Mouse (Mus musculus): ENCODE data around the gene Gpr45. TPM values are rescaled to one million over a fixed set of nuclear protein-coding genes. Genes with fewer than 3 reads are reported as not detected.
A peak's percentile ranks its signal among the peaks of the same experiment; 100 is the strongest.

Gpr45 gene
- polyA plus RNA-seq, 1 experiment from 2014 or later = 15.0 TPM

- no peaks in the 10 kb centered on the region for H3K9me3 ChIP-seq (ENCODE audit: control insufficient read depth, low read length)
- no peak overlapping the region for H3K4me2 ChIP-seq (ENCODE audit: low read depth, low read length, severe bottlenecking)
- no peaks in the 10 kb centered on the region for H3K27me3 ChIP-seq (ENCODE audit: control insufficient read depth, insufficient read depth, low read length)
- no peak overlapping the region for H3K9ac ChIP-seq (ENCODE audit: low read length)
- DNase-seq (ENCODE audit: low spot score) (no peak), ATAC-seq (replicated peaks; ENCODE audit: low FRiP score) (no peak)
- no peaks in the 10 kb centered on the region; the same call in 1 of the 2 replicates for H3K4me1 ChIP-seq (replicated peaks; ENCODE audit: control insufficient read depth, insufficient read depth, low read length)
- no peak overlapping the region for H3K4me3 ChIP-seq (ENCODE audit: low read depth, low read length)
- no peaks in the 10 kb centered on the region for H3K36me3 ChIP-seq (ENCODE audit: control insufficient read depth, insufficient read depth, low read length)
- WGBS = 84% methylated on average over 4 of the region's 4 CpGs
- H3K27ac ChIP-seq (ENCODE audit: low read depth, low read length) = no peak overlapping the region
Observed at GRCm38 (mm10) chr1:42948486-42948885, 4.2 kb upstream of the Gpr45 start.

- H3K9ac ChIP-seq (ENCODE audit: low read length) = peak overlapping the region; percentile 98
- no peak for DNase-seq (ENCODE audit: low spot score)
- peak overlapping the region; percentile 67 for H3K4me2 ChIP-seq (ENCODE audit: low read depth, low read length, severe bottlenecking)
- no peaks in the 10 kb centered on the region for H3K27me3 ChIP-seq (ENCODE audit: control insufficient read depth, insufficient read depth, low read length)
- WGBS = 1% methylated on average over 9 of the region's 16 CpGs
- no peaks in the 10 kb centered on the region for H3K36me3 ChIP-seq (ENCODE audit: control insufficient read depth, insufficient read depth, low read length)
- peak overlapping the region; percentile 82 for H3K4me3 ChIP-seq (ENCODE audit: low read depth, low read length)
- H3K27ac ChIP-seq (ENCODE audit: low read depth, low read length) = peak overlapping the region; percentile 74
- ATAC-seq (replicated peaks; ENCODE audit: low FRiP score) = peak; percentile 57
- H3K4me1 ChIP-seq (replicated peaks; ENCODE audit: control insufficient read depth, insufficient read depth, low read length) = no peaks in the 10 kb centered on the region; the same call in 1 of the 2 replicates
- H3K9me3 ChIP-seq (ENCODE audit: control insufficient read depth, low read length) = no peaks in the 10 kb centered on the region
Observed at GRCm38 (mm10) chr1:42953482-42953822, 780 bp downstream of the Gpr45 start.

- WGBS = 93% methylated on average over 1 of the region's 1 CpGs
- no peaks in the 10 kb centered on the region for H3K4me1 ChIP-seq (replicated peaks; ENCODE audit: control insufficient read depth, insufficient read depth, low read length)
- no peak for ATAC-seq (replicated peaks; ENCODE audit: low FRiP score)
Observed at GRCm38 (mm10) chr1:42956828-42957227, 4.2 kb downstream of the Gpr45 start.

DNA sequence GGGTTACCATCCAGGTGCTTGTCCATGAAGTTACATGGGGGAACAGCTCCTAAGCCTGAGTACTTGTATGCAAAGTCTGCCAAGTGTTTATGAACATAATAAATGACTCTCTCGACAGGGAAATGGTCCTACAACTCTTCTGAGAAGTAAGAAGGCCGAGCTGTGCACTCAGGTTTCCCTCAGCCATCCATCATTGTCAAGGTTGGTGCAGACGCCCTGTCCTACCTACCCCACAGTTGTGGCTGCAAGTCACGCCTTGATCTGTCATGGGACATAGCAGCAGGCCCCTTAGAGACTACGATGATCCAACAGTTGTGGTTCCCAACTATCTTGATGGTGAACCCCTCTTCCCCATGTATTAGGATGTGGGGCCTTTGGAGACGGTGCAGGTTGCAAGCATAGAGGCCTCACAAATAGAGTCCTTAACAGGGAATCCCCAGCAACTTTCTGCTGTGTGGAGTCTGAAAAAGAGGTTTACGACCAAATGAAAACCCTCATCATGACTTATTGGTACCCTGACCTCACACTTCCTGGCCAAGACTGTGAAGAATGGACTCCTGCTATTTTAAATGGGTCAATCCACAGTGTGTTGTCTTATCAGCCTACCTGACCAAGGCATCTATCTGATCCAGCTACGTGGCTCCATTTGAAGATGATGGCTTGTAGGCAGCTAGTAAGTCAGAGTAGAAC lies 30.6 kb downstream of the Gpr45 start:
- H3K36me3 ChIP-seq (ENCODE audit: control insufficient read depth, insufficient read depth, low read length) = no peaks in the 10 kb centered on the region
- H3K9ac ChIP-seq (ENCODE audit: low read length) = no peak overlapping the region
- H3K9me3 ChIP-seq (ENCODE audit: control insufficient read depth, low read length) = no peaks in the 10 kb centered on the region
- no peak overlapping the region for H3K27ac ChIP-seq (ENCODE audit: low read depth, low read length)
- no peaks in the 10 kb centered on the region for H3K4me1 ChIP-seq (replicated peaks; ENCODE audit: control insufficient read depth, insufficient read depth, low read length)
- H3K4me2 ChIP-seq (ENCODE audit: low read depth, low read length, severe bottlenecking) = no peak overlapping the region
- no peaks in the 10 kb centered on the region for H3K27me3 ChIP-seq (ENCODE audit: control insufficient read depth, insufficient read depth, low read length)
- 85% methylated on average over 8 of the region's 8 CpGs for WGBS
- ATAC-seq (replicated peaks; ENCODE audit: low FRiP score) (no peak), DNase-seq (ENCODE audit: low spot score) (no peak)
- H3K4me3 ChIP-seq (ENCODE audit: low read depth, low read length) = no peak overlapping the region

More at GRCm38 (mm10) chr1:42956828-42957227, 4.2 kb downstream of the Gpr45 start:
- no peak for DNase-seq (ENCODE audit: low spot score)
- H3K9me3 ChIP-seq (ENCODE audit: control insufficient read depth, low read length) = no peaks in the 10 kb centered on the region
- H3K27ac ChIP-seq (ENCODE audit: low read depth, low read length) = no peak overlapping the region
- no peak overlapping the region for H3K4me3 ChIP-seq (ENCODE audit: low read depth, low read length)
- no peaks in the 10 kb centered on the region for H3K36me3 ChIP-seq (ENCODE audit: control insufficient read depth, insufficient read depth, low read length)
- no peaks in the 10 kb centered on the region for H3K27me3 ChIP-seq (ENCODE audit: control insufficient read depth, insufficient read depth, low read length)
- no peak overlapping the region for H3K9ac ChIP-seq (ENCODE audit: low read length)
- no peak overlapping the region for H3K4me2 ChIP-seq (ENCODE audit: low read depth, low read length, severe bottlenecking)

- no peak overlapping the region for H3K27ac ChIP-seq (ENCODE audit: low read depth, low read length)
- H3K36me3 ChIP-seq (ENCODE audit: control insufficient read depth, insufficient read depth, low read length) = no peaks in the 10 kb centered on the region
- ATAC-seq (replicated peaks; ENCODE audit: low FRiP score) = no peak
- no peaks in the 10 kb centered on the region for H3K4me1 ChIP-seq (replicated peaks; ENCODE audit: control insufficient read depth, insufficient read depth, low read length)
- no peak overlapping the region for H3K9ac ChIP-seq (ENCODE audit: low read length)
- no peaks in the 10 kb centered on the region for H3K27me3 ChIP-seq (ENCODE audit: control insufficient read depth, insufficient read depth, low read length)
- WGBS = 89% methylated on average over 3 of the region's 3 CpGs
- no peak overlapping the region for H3K4me3 ChIP-seq (ENCODE audit: low read depth, low read length)
- H3K4me2 ChIP-seq (ENCODE audit: low read depth, low read length, severe bottlenecking) = no peak overlapping the region
- DNase-seq (ENCODE audit: low spot score) = no peak
- no peaks in the 10 kb centered on the region for H3K9me3 ChIP-seq (ENCODE audit: control insufficient read depth, low read length)
Observed at GRCm38 (mm10) chr1:42984119-42984518, 31.4 kb downstream of the Gpr45 start.

DNA sequence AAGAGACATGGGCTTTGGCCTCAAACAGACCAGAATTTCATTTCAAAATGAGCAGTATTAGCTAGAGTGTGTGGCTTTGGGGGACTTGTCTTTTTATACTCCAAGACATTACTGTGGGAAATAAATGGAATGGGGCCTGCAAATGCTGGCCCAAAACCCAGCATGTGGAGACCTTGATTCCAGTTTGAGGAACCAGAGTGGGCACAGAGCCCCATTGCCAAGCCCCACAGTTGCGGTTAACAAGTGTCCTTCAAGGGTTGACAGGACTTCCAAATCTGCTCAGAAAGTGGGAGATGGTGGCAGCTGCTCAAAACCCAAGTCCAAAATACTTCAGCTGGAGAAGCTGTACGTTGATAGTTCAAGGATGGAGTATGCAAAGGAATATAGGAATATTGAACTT lies 36.3 kb downstream of the Gpr45 start:
- Histone ChIP-seq H3K9me3 (ENCODE audit: control insufficient read depth, low read length) (peaks cover 2% of the 10 kb centered on the region; the same call in 1 of the 2 replicates), H3K4me3 (ENCODE audit: low read depth, low read length) (no peak overlapping the region), H3K4me1 (replicated peaks; ENCODE audit: control insufficient read depth, insufficient read depth, low read length) (no peaks in the 10 kb centered on the region), H3K4me2 (ENCODE audit: low read depth, low read length, severe bottlenecking) (no peak overlapping the region), H3K9ac (ENCODE audit: low read length) (no peak overlapping the region), H3K27me3 (ENCODE audit: control insufficient read depth, insufficient read depth, low read length) (no peaks in the 10 kb centered on the region), H3K36me3 (ENCODE audit: control insufficient read depth, insufficient read depth, low read length) (no peaks in the 10 kb centered on the region), H3K27ac (ENCODE audit: low read depth, low read length) (no peak overlapping the region)
- DNase-seq (ENCODE audit: low spot score) (no peak), ATAC-seq (replicated peaks; ENCODE audit: low FRiP score) (no peak)
- WGBS = 96% methylated on average over 2 of the region's 2 CpGs

DNA sequence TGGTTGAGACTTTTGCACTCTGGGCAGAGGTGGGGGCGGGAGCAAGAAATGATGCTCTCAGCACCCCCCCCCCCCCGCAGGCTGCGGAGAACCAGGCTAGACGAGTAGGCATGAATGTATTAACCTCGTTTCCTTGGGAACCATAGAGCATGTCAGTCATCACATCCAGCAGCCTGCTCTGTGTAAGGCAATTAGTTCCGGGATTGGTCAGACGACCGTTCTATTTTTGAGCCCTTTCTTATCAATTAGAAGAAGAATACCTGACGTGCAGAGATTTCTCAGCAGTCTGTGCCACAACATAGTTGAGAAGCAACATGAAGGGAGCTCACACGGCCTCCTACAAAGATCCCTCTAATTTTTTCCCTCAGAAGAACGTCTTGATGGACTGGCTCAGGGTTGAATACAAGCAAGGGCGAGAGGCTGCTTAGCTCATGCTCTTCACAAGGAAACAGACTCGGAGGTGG lies 53.4 kb downstream of the Gpr45 start:
- 21% methylated on average over 13 of the region's 13 CpGs for WGBS
- H3K9ac ChIP-seq (ENCODE audit: low read length) = no peak overlapping the region
- DNase-seq (ENCODE audit: low spot score) = peak; percentile 67
- peak overlapping the region; percentile 42; the same call in 1 of the 2 replicates for H3K4me2 ChIP-seq (ENCODE audit: low read depth, low read length, severe bottlenecking)
- no peaks in the 10 kb centered on the region for H3K36me3 ChIP-seq (ENCODE audit: control insufficient read depth, insufficient read depth, low read length)
- H3K9me3 ChIP-seq (ENCODE audit: control insufficient read depth, low read length) = no peaks in the 10 kb centered on the region
- no peaks in the 10 kb centered on the region for H3K27me3 ChIP-seq (ENCODE audit: control insufficient read depth, insufficient read depth, low read length)
- peak overlapping the region; percentile 63; the same call in 1 of the 2 replicates for H3K27ac ChIP-seq (ENCODE audit: low read depth, low read length)
- peaks cover 4% of the 10 kb centered on the region; the same call in 1 of the 2 replicates for H3K4me1 ChIP-seq (replicated peaks; ENCODE audit: control insufficient read depth, insufficient read depth, low read length)
- ATAC-seq (replicated peaks; ENCODE audit: low FRiP score) = peak; percentile 94
- peak overlapping the region; percentile 13; the same call in 1 of the 2 replicates for H3K4me3 ChIP-seq (ENCODE audit: low read depth, low read length)

DNA sequence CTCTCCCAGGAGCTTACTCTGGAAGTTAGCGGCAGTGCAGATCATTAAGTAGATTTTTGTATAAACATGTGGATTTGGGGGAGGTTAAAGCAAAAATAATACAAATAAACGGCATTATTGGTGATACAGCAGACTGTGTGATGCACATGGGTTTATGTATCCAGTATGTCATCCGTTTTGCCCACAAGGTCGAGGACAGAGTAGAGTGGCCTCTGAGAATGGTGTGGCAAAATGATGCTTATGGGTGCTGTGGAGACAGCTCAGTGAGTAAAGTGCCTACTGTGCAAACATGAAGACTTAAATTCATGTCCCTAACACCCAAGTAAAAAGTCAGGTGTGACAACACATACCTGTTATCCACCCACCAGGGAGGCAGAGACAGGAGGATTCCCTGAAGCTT lies 53.9 kb downstream of the Gpr45 start:
- no peaks in the 10 kb centered on the region for H3K36me3 ChIP-seq (ENCODE audit: control insufficient read depth, insufficient read depth, low read length)
- DNase-seq (ENCODE audit: low spot score) (no peak), ATAC-seq (replicated peaks; ENCODE audit: low FRiP score) (peak; percentile 55; the same call in 1 of the 2 replicates)
- no peak overlapping the region for H3K9ac ChIP-seq (ENCODE audit: low read length)
- H3K9me3 ChIP-seq (ENCODE audit: control insufficient read depth, low read length) = no peaks in the 10 kb centered on the region
- H3K4me2 ChIP-seq (ENCODE audit: low read depth, low read length, severe bottlenecking) = peak overlapping the region; percentile 42; the same call in 1 of the 2 replicates
- H3K27me3 ChIP-seq (ENCODE audit: control insufficient read depth, insufficient read depth, low read length) = no peaks in the 10 kb centered on the region
- peaks cover 4% of the 10 kb centered on the region; the same call in 1 of the 2 replicates for H3K4me1 ChIP-seq (replicated peaks; ENCODE audit: control insufficient read depth, insufficient read depth, low read length)
- 81% methylated on average over 4 of the region's 4 CpGs for WGBS
- H3K27ac ChIP-seq (ENCODE audit: low read depth, low read length) = peak overlapping the region; percentile 63; the same call in 1 of the 2 replicates
- H3K4me3 ChIP-seq (ENCODE audit: low read depth, low read length) = no peak overlapping the region

DNA sequence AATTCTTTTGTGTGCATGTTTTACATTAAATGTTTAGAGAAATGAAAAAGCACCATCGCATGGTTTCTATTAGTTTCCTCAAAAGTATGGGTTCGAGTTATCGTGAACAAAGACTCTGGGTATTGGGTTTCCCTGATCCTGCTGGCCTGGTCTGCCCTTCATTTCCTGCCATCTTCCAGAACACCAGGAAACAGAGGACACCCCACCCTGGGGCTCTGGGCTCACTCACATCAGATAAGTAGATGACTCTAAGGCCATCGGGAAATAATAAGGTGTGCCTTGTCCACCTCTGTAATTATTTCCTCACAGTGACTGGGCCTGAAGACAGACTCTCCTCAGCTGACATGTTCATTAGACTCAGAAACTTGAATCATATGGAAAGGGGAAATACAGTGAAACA lies 57.8 kb downstream of the Gpr45 start:
- Histone ChIP-seq H3K9me3 (ENCODE audit: control insufficient read depth, low read length) (no peaks in the 10 kb centered on the region), H3K9ac (ENCODE audit: low read length) (no peak overlapping the region), H3K36me3 (ENCODE audit: control insufficient read depth, insufficient read depth, low read length) (no peaks in the 10 kb centered on the region), H3K27ac (ENCODE audit: low read depth, low read length) (no peak overlapping the region), H3K27me3 (ENCODE audit: control insufficient read depth, insufficient read depth, low read length) (no peaks in the 10 kb centered on the region), H3K4me3 (ENCODE audit: low read depth, low read length) (no peak overlapping the region), H3K4me1 (replicated peaks; ENCODE audit: control insufficient read depth, insufficient read depth, low read length) (peaks cover 4% of the 10 kb centered on the region; the same call in 1 of the 2 replicates), H3K4me2 (ENCODE audit: low read depth, low read length, severe bottlenecking) (no peak overlapping the region)
- DNase-seq (ENCODE audit: low spot score) (no peak), ATAC-seq (replicated peaks; ENCODE audit: low FRiP score) (no peak)
- WGBS = 87% methylated on average over 4 of the region's 4 CpGs
